Mouse (Mus musculus): ENCODE results near the gene Gm42674. TPM values are rescaled to one million over a fixed set of nuclear protein-coding genes. Genes with fewer than 3 reads are reported as not detected.

Gene Gm42674
- not detected in 2 replicates for polyA plus RNA-seq (2012; rRNA removed)

DNA sequence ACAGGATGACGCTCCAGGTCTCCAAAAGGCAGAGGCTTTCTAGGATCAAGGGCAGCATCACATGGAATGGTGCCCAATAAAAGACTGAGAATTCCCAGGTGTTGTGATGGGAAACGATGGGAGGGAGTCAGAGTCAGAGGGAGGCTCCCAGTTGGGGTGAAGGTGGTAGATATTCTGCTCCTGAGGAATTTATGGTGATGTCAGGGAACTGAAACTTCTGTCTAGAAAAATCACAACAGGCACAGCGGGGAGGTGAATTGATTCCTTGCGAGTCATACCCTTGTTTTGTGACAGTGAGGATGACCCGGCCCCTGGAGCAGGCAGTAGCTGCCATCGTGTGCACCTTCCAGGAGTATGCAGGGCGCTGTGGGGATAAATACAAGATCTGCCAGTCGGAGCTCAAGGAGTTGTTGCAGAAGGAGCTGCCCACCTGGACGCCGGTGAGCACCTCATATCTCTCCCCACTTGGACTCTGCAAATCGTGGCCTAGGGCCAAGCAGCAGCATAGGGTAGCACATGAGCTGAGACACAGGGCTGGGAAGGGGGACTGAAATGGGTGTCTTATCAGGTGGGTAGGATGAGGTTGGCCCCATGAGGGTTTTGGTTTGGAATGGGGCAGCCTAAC lies at the start of gene Gm42674:
Gm42674 (plus strand) TSS at position 419 of the 625 bp plus-strand sequence.
- 92% methylated on average over 11 of the region's 11 CpGs for WGBS

DNA sequence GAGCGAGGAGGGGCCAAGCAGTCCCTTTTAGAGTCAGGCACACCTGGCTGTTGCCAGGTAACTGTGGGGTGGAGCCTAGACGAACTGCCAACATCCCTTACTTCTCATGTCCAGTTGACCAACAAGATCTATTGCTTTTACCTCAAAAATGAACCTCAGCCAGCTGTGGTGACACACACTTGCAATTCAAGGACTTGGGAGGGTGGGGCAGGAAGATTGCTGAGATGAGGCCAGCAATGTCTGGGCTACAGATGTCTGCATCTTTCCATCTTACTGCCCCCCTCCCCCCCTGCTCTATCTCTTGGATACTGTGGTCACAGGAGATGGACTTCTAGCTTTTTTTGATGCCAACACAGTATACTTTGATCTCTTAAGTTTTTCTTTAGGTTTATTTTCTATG lies 49.5 kb upstream of the Gm42674 start:
- no peak overlapping the region for H3K4me3 ChIP-seq (ENCODE audit: control insufficient read depth, insufficient read depth, low read length)
- TF ChIP-seq CTCF (IDR thresholded peaks at IDR 0.05; ENCODE audit: borderline replicate concordance, control insufficient read depth, extremely low read depth, insufficient read depth, low read length, poor library complexity) (no peak), POLR2A (IDR thresholded peaks at IDR 0.05; ENCODE audit: control insufficient read depth, extremely low read depth, insufficient read depth, low read length, poor library complexity) (no peak)
- H3K4me1 ChIP-seq (replicated peaks; ENCODE audit: control insufficient read depth, insufficient read depth, low read length), result no peaks in the 10 kb centered on the region
- H3K27me3 ChIP-seq (ENCODE audit: control insufficient read depth, insufficient read depth, low read length), result no peaks in the 10 kb centered on the region
- no peak for DNase-seq
- H3K27ac ChIP-seq (ENCODE audit: control insufficient read depth, insufficient read depth, low read length), result no peak overlapping the region
- 83% methylated on average over 2 of the region's 2 CpGs for WGBS
- H3K36me3 ChIP-seq (ENCODE audit: control insufficient read depth, insufficient read depth, low read length), result no peaks in the 10 kb centered on the region

More for the DNA sequence above, at the start of gene Gm42674:
- no peak for TF ChIP-seq POLR2A (IDR thresholded peaks at IDR 0.05; ENCODE audit: control insufficient read depth, extremely low read depth, insufficient read depth, low read length, poor library complexity)
- TF ChIP-seq CTCF (IDR thresholded peaks at IDR 0.05; ENCODE audit: borderline replicate concordance, control insufficient read depth, extremely low read depth, insufficient read depth, low read length, poor library complexity), result no peak
- H3K27ac ChIP-seq (ENCODE audit: control insufficient read depth, insufficient read depth, low read length), result no peak within 1 kb of the TSS
- peaks cover 24% of the 10 kb centered on the region for H3K4me1 ChIP-seq (replicated peaks; ENCODE audit: control insufficient read depth, insufficient read depth, low read length)
- no peak for DNase-seq
- no peaks in the 10 kb centered on the region for H3K36me3 ChIP-seq (ENCODE audit: control insufficient read depth, insufficient read depth, low read length)
- no peak within 1 kb of the TSS for H3K4me3 ChIP-seq (ENCODE audit: control insufficient read depth, insufficient read depth, low read length)
- no peaks in the 10 kb centered on the region for H3K27me3 ChIP-seq (ENCODE audit: control insufficient read depth, insufficient read depth, low read length)

DNA sequence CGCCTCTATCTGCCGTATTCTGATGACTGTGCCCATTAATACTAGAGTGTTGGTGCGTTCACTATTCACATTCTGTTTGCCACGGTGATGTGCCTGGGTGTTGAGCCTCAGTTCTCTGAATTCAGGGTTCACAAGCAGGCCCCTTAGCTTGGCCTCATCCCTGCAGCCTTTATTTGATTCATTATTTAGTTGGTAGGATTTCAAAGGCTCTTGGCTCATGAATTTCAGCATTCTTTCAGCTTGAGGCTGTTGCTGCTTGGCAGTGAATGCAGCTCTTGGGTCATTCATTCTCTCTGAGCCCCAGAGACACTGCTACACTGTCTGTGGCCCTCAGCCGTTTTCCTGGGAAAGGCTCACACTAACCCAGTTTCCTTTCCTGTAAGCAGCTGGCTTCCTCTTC lies 45.8 kb upstream of the Gm42674 start:
- DNase-seq, result no peak
- no peaks in the 10 kb centered on the region for H3K36me3 ChIP-seq (ENCODE audit: control insufficient read depth, insufficient read depth, low read length)
- WGBS, result 87% methylated on average over 5 of the region's 5 CpGs

DNA sequence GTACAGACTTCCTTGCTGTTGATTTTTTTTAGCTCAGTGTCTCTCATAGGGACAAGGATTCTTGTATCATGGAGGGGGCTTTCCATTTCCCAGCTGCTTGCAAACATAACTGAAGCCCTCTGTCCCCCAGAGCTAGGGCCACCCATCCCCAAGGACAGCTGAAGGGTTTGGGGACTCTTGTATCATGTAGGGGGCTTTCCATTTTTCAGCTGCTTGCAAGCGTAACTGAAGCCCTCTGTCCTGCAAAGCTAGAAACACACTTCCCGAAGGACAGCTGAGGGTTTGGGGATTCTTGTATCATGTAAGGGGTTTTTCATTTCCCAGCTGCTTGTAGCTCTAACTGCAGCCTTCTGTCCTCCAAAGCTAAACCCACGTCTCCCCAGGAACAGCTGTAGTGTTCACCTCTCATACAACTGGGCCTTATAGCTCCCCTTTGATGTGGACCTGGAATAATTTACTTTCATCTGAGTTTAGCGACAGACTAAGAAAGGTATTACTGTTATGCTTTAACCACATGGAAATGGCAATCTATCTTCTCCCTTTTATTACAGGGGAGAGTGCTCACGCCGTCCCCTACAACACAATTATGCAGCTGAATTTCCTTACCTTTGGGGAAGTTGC lies 41.6 kb upstream of the Gm42674 start, which contains the start of gene S100a3:
S100a3 (plus strand) TSS at position 571 of the 621 bp plus-strand sequence.
- no peak for TF ChIP-seq POLR2A (IDR thresholded peaks at IDR 0.05; ENCODE audit: control insufficient read depth, extremely low read depth, insufficient read depth, low read length, poor library complexity)
- TF ChIP-seq CTCF (IDR thresholded peaks at IDR 0.05; ENCODE audit: borderline replicate concordance, control insufficient read depth, extremely low read depth, insufficient read depth, low read length, poor library complexity), result no peak
- no peaks in the 10 kb centered on the region for H3K27me3 ChIP-seq (ENCODE audit: control insufficient read depth, insufficient read depth, low read length)
- WGBS, result 90% methylated on average over 6 of the region's 6 CpGs

More for the DNA sequence above, 45.8 kb upstream of the Gm42674 start:
- Histone ChIP-seq H3K4me3 (ENCODE audit: control insufficient read depth, insufficient read depth, low read length) (no peak overlapping the region), H3K27ac (ENCODE audit: control insufficient read depth, insufficient read depth, low read length) (no peak overlapping the region), H3K27me3 (ENCODE audit: control insufficient read depth, insufficient read depth, low read length) (no peaks in the 10 kb centered on the region), H3K4me1 (replicated peaks; ENCODE audit: control insufficient read depth, insufficient read depth, low read length) (no peaks in the 10 kb centered on the region)
- no peak for TF ChIP-seq CTCF (IDR thresholded peaks at IDR 0.05; ENCODE audit: borderline replicate concordance, control insufficient read depth, extremely low read depth, insufficient read depth, low read length, poor library complexity)
- no peak for TF ChIP-seq POLR2A (IDR thresholded peaks at IDR 0.05; ENCODE audit: control insufficient read depth, extremely low read depth, insufficient read depth, low read length, poor library complexity)

DNA sequence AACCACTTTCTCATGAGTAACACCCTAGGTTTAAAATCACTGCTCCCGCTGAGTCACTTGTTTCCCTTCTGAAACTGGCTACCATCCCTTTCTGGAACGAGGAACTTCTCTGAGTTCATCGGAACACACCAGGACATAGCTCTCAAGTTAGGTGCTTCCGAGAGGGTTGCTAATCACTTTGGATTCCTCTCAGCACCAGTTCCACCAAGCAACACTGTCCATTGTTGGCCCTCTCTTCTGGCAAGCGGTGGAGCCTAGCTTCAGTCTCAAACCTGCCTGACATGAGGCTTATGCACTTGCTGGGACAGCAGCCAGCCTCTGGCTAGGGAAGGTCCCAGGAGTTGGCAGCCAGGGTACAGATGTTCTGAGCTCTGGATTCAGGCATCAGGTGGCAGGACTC lies 27.0 kb upstream of the Gm42674 start:
- Histone ChIP-seq H3K4me3 (ENCODE audit: control insufficient read depth, insufficient read depth, low read length) (no peak overlapping the region), H3K36me3 (ENCODE audit: control insufficient read depth, insufficient read depth, low read length) (no peaks in the 10 kb centered on the region), H3K4me1 (replicated peaks; ENCODE audit: control insufficient read depth, insufficient read depth, low read length) (no peaks in the 10 kb centered on the region), H3K27ac (ENCODE audit: control insufficient read depth, insufficient read depth, low read length) (no peak overlapping the region), H3K27me3 (ENCODE audit: control insufficient read depth, insufficient read depth, low read length) (no peaks in the 10 kb centered on the region)
- WGBS, result 89% methylated on average over 5 of the region's 5 CpGs
- no peak for TF ChIP-seq POLR2A (IDR thresholded peaks at IDR 0.05; ENCODE audit: control insufficient read depth, extremely low read depth, insufficient read depth, low read length, poor library complexity)
- TF ChIP-seq CTCF (IDR thresholded peaks at IDR 0.05; ENCODE audit: borderline replicate concordance, control insufficient read depth, extremely low read depth, insufficient read depth, low read length, poor library complexity), result no peak
- no peak for DNase-seq

More for the DNA sequence above, 41.6 kb upstream of the Gm42674 start, which contains the start of gene S100a3:
- no peak for DNase-seq
- Histone ChIP-seq H3K27ac (ENCODE audit: control insufficient read depth, insufficient read depth, low read length) (no peak within 1 kb of the TSS), H3K4me1 (replicated peaks; ENCODE audit: control insufficient read depth, insufficient read depth, low read length) (no peaks in the 10 kb centered on the region), H3K36me3 (ENCODE audit: control insufficient read depth, insufficient read depth, low read length) (no peaks in the 10 kb centered on the region), H3K4me3 (ENCODE audit: control insufficient read depth, insufficient read depth, low read length) (no peak within 1 kb of the TSS)

DNA sequence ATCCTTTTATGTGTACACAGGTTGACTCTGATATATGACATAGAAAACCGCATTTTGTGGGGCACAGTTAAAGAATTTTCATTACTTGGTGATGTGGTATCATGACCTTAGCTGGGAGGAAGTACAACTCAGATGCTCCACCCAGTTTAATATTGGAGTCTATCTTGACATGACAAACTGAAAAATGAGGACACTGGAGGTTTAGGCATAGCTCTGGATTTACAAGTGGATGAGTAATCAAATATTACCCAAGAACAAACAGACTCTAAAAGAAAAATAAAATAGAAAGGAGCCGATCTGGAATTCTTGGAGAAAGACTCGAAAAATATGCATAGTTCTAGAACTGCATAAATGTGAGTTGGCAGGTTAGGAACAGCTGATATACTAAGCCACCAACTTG lies 26.4 kb upstream of the Gm42674 start:
- Histone ChIP-seq H3K27ac (ENCODE audit: control insufficient read depth, insufficient read depth, low read length) (no peak overlapping the region), H3K4me1 (replicated peaks; ENCODE audit: control insufficient read depth, insufficient read depth, low read length) (no peaks in the 10 kb centered on the region), H3K4me3 (ENCODE audit: control insufficient read depth, insufficient read depth, low read length) (no peak overlapping the region), H3K27me3 (ENCODE audit: control insufficient read depth, insufficient read depth, low read length) (no peaks in the 10 kb centered on the region), H3K36me3 (ENCODE audit: control insufficient read depth, insufficient read depth, low read length) (no peaks in the 10 kb centered on the region)
- TF ChIP-seq CTCF (IDR thresholded peaks at IDR 0.05; ENCODE audit: borderline replicate concordance, control insufficient read depth, extremely low read depth, insufficient read depth, low read length, poor library complexity), result no peak
- TF ChIP-seq POLR2A (IDR thresholded peaks at IDR 0.05; ENCODE audit: control insufficient read depth, extremely low read depth, insufficient read depth, low read length, poor library complexity), result no peak
- 82% methylated on average over 3 of the region's 3 CpGs for WGBS
- no peak for DNase-seq

All from thymus, adult 2 months (tissue).